Mouse (Mus musculus): Measurements from ENCODE around the gene Btf3l4.

DNA sequence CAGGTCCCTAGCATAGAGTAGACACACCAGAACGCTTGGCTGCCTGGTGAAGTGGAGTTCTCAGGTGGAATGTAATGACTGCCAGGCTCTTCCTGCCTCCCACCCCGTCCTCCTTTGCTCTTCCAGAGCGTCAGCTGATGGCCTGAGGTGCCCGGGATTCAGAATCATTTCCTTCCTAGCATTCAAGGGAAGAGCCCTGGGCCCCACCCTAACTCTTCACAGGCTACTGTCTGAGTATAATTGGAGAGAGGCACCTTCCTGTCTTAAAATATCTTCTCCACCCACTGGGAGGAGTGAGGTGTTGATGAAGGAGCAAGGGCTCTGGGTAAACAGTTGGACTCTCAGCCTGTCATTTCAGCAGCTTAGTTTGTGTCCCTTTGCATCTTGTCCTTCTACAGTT is 36.7 kb downstream of the Btf3l4 start:
- TF ChIP-seq GATA1 (IDR thresholded peaks at IDR 0.05; ENCODE audit: low read length) (no peak), TAL1 (IDR thresholded peaks at IDR 0.05; ENCODE audit: low read length) (no peak)
